Mouse (Mus musculus) kidney, postnatal 0 days (tissue): ENCODE results near the gene Dusp3. TPM values are rescaled to one million over a fixed set of nuclear protein-coding genes. Genes with fewer than 3 reads are reported as not detected.

Source experiments
- ATAC-seq: fragments of 200-750 bp; cut with Nextera tagmentation; replicated peaks from 2 replicates; pipeline ENCODE4 v1.8.0; 2017; ENCODE audit warnings: low read depth, moderate number of reproducible peaks, moderate TSS enrichment, moderate library complexity; ENCODE audit not compliant: low FRiP score
- DNase-seq: peaks from one replicate; pipeline ENCODE4 v3.0.0-alpha.2; 2016; ENCODE audit warnings: low spot score
- H3K27ac ChIP-seq: fragments of 300-500 bp; sonication (generic); 2 replicates; pipeline ENCODE4 v1.5.1; 2014; ENCODE audit warnings: mild to moderate bottlenecking
- H3K27me3 ChIP-seq: fragments of 300-500 bp; sonication (generic); 2 replicates; pipeline ENCODE4 v1.6.1; 2014; ENCODE audit warnings: low read length, mixed read lengths; ENCODE audit not compliant: insufficient read depth
- H3K36me3 ChIP-seq: fragments of 300-500 bp; sonication (generic); 2 replicates; pipeline ENCODE4 v1.6.1; 2014; ENCODE audit warnings: low read length, mixed read lengths; ENCODE audit not compliant: insufficient read depth
- H3K4me1 ChIP-seq: fragments of 300-500 bp; sonication (generic); replicated peaks from 2 replicates; pipeline ENCODE4 v1.6.1; 2014; ENCODE audit warnings: antibody characterized with exemption, low read length, mixed read lengths; ENCODE audit not compliant: insufficient read depth
- H3K4me2 ChIP-seq: fragments of 300-500 bp; sonication (generic); 2 replicates; pipeline ENCODE4 v1.6.1; 2014; ENCODE audit warnings: mild to moderate bottlenecking, low read length, moderate library complexity, mixed read lengths
- H3K4me3 ChIP-seq: fragments of 300-500 bp; sonication (generic); replicated peaks from 2 replicates; pipeline ENCODE4 v1.5.1; 2014; ENCODE audit warnings: low read depth, low read length
- H3K9ac ChIP-seq: fragments of 300-500 bp; sonication (generic); 2 replicates; pipeline ENCODE4 v1.6.1; 2014; ENCODE audit warnings: low read depth, low read length
- H3K9me3 ChIP-seq: fragments of 300-500 bp; sonication (generic); replicated peaks from 2 replicates; pipeline ENCODE4 v1.6.1; 2016; ENCODE audit warnings: low read length, inconsistent platforms, mixed read lengths
- CTCF ChIP-seq: IDR thresholded peaks from 2 replicates; pipeline ENCODE4 v1.5.1; 2016; ENCODE audit warnings: antibody characterized with exemption, low read depth, mild to moderate bottlenecking, moderate library complexity
- WGBS: fragments of 180-500 bp; shearing (Covaris S2); extraction: QIAGEN DNeasy Blood & Tissue Kit; methylation state at CpG from one replicate; pipeline ENCODE4 v1.1.7; 2014; 5-methylcytosine and 5-hydroxymethylcytosine counted together
- polyA plus RNA-seq: library from polyadenylated mRNA; unstranded; fragments of >200 nt; fragmentation: Nextera tagmentation; extraction: Ambion mirVana; gene quantifications from 2 replicates; pipeline ENCODE4 v1.2.1, GENCODE M21; 2015

The Dusp3 gene
- polyA plus RNA-seq, 1 experiment from 2014 or later, result 51.7 TPM

GRCm38 (mm10) chr11:102025991-102026660, 39.3 kb upstream of the Dusp3 start:
- no peak for TF ChIP-seq CTCF
- Histone ChIP-seq H3K4me2 (peak overlapping the region; percentile 80), H3K27me3 (no peaks in the 10 kb centered on the region), H3K9ac (peak overlapping the region; percentile 57), H3K9me3 (no peaks in the 10 kb centered on the region), H3K4me1 (0 out of 2 replicates have a peak, but pooled peaks cover 4% of the 10 kb centered on the region), H3K27ac (peak overlapping the region; percentile 60; the same call in 1 of the 2 replicates), H3K36me3 (no peaks in the 10 kb centered on the region), H3K4me3 (peak overlapping the region; percentile 64)
- ATAC-seq, result no peak; the same call in 1 of the 2 replicates
- 3% methylated on average over 23 of the region's 23 CpGs for WGBS
- DNase-seq, result peak; percentile 24

GRCm38 (mm10) chr11:102025354-102025753, 38.5 kb upstream of the Dusp3 start:
- Histone ChIP-seq H3K4me3 (no peak overlapping the region), H3K9ac (no peak overlapping the region), H3K4me1 (0 out of 2 replicates have a peak, but pooled peaks cover 4% of the 10 kb centered on the region), H3K27me3 (no peaks in the 10 kb centered on the region), H3K9me3 (no peaks in the 10 kb centered on the region), H3K4me2 (0 out of 2 replicates have a peak overlapping the region, but pooled peaks have one; percentile 9), H3K27ac (no peak overlapping the region), H3K36me3 (no peaks in the 10 kb centered on the region)
- 41% methylated on average over 7 of the region's 7 CpGs for WGBS
- DNase-seq (no peak), ATAC-seq (no peak)
- TF ChIP-seq CTCF, result no peak

GRCm38 (mm10) chr11:102024875-102025274, 38.1 kb upstream of the Dusp3 start:
- Histone ChIP-seq H3K9me3 (no peaks in the 10 kb centered on the region), H3K9ac (no peak overlapping the region), H3K36me3 (no peaks in the 10 kb centered on the region), H3K4me3 (no peak overlapping the region), H3K4me2 (no peak overlapping the region), H3K27me3 (no peaks in the 10 kb centered on the region), H3K27ac (no peak overlapping the region), H3K4me1 (0 out of 2 replicates have a peak, but pooled peaks cover 4% of the 10 kb centered on the region)
- 84% methylated on average over 4 of the region's 4 CpGs for WGBS
- no peak for ATAC-seq
- TF ChIP-seq CTCF, result no peak
- DNase-seq, result no peak

GRCm38 (mm10) chr11:102024084-102024758, 37.4 kb upstream of the Dusp3 start:
- Histone ChIP-seq H3K4me3 (no peak overlapping the region), H3K9ac (no peak overlapping the region), H3K27me3 (no peaks in the 10 kb centered on the region), H3K27ac (no peak overlapping the region), H3K36me3 (no peaks in the 10 kb centered on the region), H3K9me3 (no peaks in the 10 kb centered on the region), H3K4me2 (no peak overlapping the region), H3K4me1 (0 out of 2 replicates have a peak, but pooled peaks cover 4% of the 10 kb centered on the region)
- DNase-seq (no peak), ATAC-seq (no peak)
- 66% methylated on average over 6 of the region's 6 CpGs for WGBS
- TF ChIP-seq CTCF, result no peak

GRCm38 (mm10) chr11:102023406-102023805, 36.6 kb upstream of the Dusp3 start:
- Histone ChIP-seq H3K4me2 (no peak overlapping the region), H3K36me3 (no peaks in the 10 kb centered on the region), H3K9ac (no peak overlapping the region), H3K4me3 (no peak overlapping the region), H3K27ac (no peak overlapping the region), H3K4me1 (0 out of 2 replicates have a peak, but pooled peaks cover 4% of the 10 kb centered on the region), H3K9me3 (no peaks in the 10 kb centered on the region), H3K27me3 (no peaks in the 10 kb centered on the region)
- no peak for ATAC-seq
- no peak for DNase-seq
- WGBS, result 73% methylated on average over 13 of the region's 13 CpGs
- TF ChIP-seq CTCF, result no peak

GRCm38 (mm10) chr11:102021196-102021595, 34.4 kb upstream of the Dusp3 start:
- H3K9me3 ChIP-seq, result no peaks in the 10 kb centered on the region
- TF ChIP-seq CTCF, result no peak
- DNase-seq (no peak), ATAC-seq (no peak)
- H3K4me1 ChIP-seq, result no peaks in the 10 kb centered on the region
- 81% methylated on average over 5 of the region's 5 CpGs for WGBS
- H3K27me3 ChIP-seq, result no peaks in the 10 kb centered on the region
- H3K36me3 ChIP-seq, result no peaks in the 10 kb centered on the region
- H3K27ac ChIP-seq, result no peak overlapping the region
- H3K4me2 ChIP-seq, result no peak overlapping the region
- H3K4me3 ChIP-seq, result no peak overlapping the region
- no peak overlapping the region for H3K9ac ChIP-seq
